Mouse (Mus musculus) liver, embryonic 15.5 days (tissue): ENCODE results near the gene Cfap126. TPM values are rescaled to one million over a fixed set of nuclear protein-coding genes. Genes with fewer than 3 reads are reported as not detected.
A peak's percentile ranks its signal among the peaks of the same experiment; 100 is the strongest.
"Not testable (repeated sequence)": the region's sequence is repeated elsewhere in the genome, so short reads cannot be mapped to it uniquely, and the experiment has no call there.

Experiments
- ATAC-seq: fragments of 200-750 bp; cut with Nextera tagmentation; 2 replicates; pipeline ENCODE4 v1.8.0; 2017; ENCODE audit warnings: moderate number of reproducible peaks, mild to moderate bottlenecking, moderate library complexity; ENCODE audit not compliant: insufficient read depth
- H3K27ac ChIP-seq: fragments of 300-500 bp; sonication (generic); replicated peaks from 2 replicates; pipeline ENCODE4 v1.5.1; 2015; ENCODE audit warnings: mild to moderate bottlenecking, inconsistent platforms
- H3K27me3 ChIP-seq: fragments of 300-500 bp; sonication (generic); 2 replicates; pipeline ENCODE4 v1.6.1; 2015; ENCODE audit warnings: mild to moderate bottlenecking, inconsistent platforms
- H3K36me3 ChIP-seq: fragments of 300-500 bp; sonication (generic); replicated peaks from 2 replicates; pipeline ENCODE4 v1.6.1; 2015; ENCODE audit warnings: moderate library complexity, mild to moderate bottlenecking, inconsistent platforms
- H3K4me1 ChIP-seq: fragments of 300-500 bp; sonication (generic); replicated peaks from 2 replicates; pipeline ENCODE4 v1.6.1; 2015; ENCODE audit warnings: inconsistent platforms
- H3K4me2 ChIP-seq: fragments of 300-500 bp; sonication (generic); 2 replicates; pipeline ENCODE4 v1.6.1; 2015; ENCODE audit warnings: moderate library complexity, mild to moderate bottlenecking, inconsistent platforms
- H3K4me3 ChIP-seq: fragments of 300-500 bp; sonication (generic); replicated peaks from 2 replicates; pipeline ENCODE4 v1.5.1; 2015; ENCODE audit warnings: mild to moderate bottlenecking, inconsistent platforms
- H3K9ac ChIP-seq: fragments of 300-500 bp; sonication (generic); 2 replicates; pipeline ENCODE4 v1.6.1; 2015; ENCODE audit warnings: moderate library complexity, mild to moderate bottlenecking, inconsistent platforms
- H3K9me3 ChIP-seq: fragments of 300-500 bp; sonication (generic); replicated peaks from 2 replicates; pipeline ENCODE4 v1.6.1; 2016; ENCODE audit warnings: inconsistent platforms
- WGBS: fragments of 180-500 bp; shearing (Covaris S2); methylation state at CpG from one replicate; pipeline ENCODE4 v1.1.7; 2015; ENCODE audit warnings: mixed read lengths; ENCODE audit not compliant: insufficient replicate concordance; 5-methylcytosine and 5-hydroxymethylcytosine counted together
- polyA plus RNA-seq: library from polyadenylated mRNA; unstranded; fragments of >200 nt; fragmentation: Nextera tagmentation; extraction: Ambion mirVana; gene quantifications from 2 replicates; pipeline ENCODE4 v1.2.1, GENCODE M21; 2015

The Cfap126 gene
- polyA plus RNA-seq, 1 experiment from 2014 or later = 1.7 TPM

DNA sequence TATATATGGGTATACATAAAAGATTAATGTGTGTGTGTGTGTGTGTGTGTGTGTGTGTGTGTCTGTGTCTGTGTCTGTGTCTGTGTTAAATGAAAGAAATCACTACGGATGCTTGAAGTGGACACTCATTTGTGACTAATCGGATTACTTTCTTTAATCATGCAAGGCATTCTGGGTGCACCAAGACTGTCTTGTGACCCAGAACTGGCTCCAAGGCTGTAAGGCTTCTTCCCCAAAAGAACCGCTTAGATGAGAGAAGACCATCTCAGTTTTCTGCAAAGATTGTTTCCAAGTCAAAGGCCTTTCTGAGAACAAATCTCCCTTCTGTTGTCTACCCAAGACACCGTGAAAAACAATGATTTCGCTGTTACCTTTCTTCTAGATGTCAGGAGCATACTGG is 36.5 kb upstream of the Cfap126 start:
- H3K27ac ChIP-seq, ATAC-seq, H3K9me3 ChIP-seq, H3K4me3 ChIP-seq, H3K36me3 ChIP-seq, H3K9ac ChIP-seq, H3K4me1 ChIP-seq, H3K4me2 ChIP-seq: not testable (repeated sequence)
- H3K27me3 ChIP-seq = peaks cover 43% of the 10 kb centered on the region
- 38% methylated on average over 5 of the region's 5 CpGs for WGBS

DNA sequence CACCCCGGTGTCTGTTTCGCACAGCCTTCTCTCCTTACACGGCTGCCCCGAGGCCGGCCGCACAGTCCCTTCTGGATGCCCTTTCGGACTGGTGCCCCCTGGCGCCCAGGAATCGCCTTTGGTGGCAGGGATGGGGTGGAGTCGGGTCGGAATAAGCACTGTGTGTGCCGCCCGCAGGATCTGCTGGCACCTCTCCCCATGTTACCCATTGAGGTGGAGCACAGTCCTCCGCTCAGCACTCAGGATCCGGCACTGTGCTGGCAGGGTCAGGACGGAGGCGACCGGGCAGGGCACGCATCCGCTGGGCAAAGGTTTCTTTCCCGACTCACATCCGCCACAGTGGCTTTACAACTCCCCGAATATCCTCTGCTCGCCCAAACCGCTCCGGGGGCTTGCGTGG is 35.8 kb upstream of the Cfap126 start:
- H3K27ac ChIP-seq, H3K4me2 ChIP-seq, H3K36me3 ChIP-seq, H3K9me3 ChIP-seq, H3K9ac ChIP-seq, H3K4me1 ChIP-seq, ATAC-seq, H3K4me3 ChIP-seq: not testable (repeated sequence)
- WGBS = 4% methylated on average over 19 of the region's 27 CpGs
- H3K27me3 ChIP-seq = peaks cover 43% of the 10 kb centered on the region

DNA sequence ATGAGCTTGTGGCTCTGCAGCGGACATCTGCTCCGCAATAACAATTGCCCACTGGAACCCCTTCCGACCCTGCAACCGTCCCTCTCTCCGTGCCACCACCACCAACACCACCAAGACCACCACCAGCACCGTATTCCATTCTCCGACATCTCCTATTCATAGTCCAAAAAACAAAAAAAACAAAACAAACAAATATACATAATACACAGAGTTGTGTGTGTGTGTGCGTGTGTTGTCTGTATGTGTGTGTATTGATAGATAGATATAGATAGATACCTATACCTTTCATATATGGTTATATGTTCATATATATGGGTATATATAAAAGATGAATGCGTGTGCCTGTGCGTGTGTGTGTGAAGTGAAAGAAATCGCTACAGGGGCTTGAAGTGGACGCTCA is 35.3 kb upstream of the Cfap126 start:
- not testable (repeated sequence) for H3K4me3 ChIP-seq, H3K4me1 ChIP-seq, H3K9me3 ChIP-seq, H3K27ac ChIP-seq, ATAC-seq, H3K36me3 ChIP-seq, H3K9ac ChIP-seq
- WGBS = 17% methylated on average over 12 of the region's 12 CpGs
- H3K27me3 ChIP-seq = peaks cover 43% of the 10 kb centered on the region
- peak overlapping the region; percentile 30; the same call in 1 of the 2 replicates for H3K4me2 ChIP-seq

DNA sequence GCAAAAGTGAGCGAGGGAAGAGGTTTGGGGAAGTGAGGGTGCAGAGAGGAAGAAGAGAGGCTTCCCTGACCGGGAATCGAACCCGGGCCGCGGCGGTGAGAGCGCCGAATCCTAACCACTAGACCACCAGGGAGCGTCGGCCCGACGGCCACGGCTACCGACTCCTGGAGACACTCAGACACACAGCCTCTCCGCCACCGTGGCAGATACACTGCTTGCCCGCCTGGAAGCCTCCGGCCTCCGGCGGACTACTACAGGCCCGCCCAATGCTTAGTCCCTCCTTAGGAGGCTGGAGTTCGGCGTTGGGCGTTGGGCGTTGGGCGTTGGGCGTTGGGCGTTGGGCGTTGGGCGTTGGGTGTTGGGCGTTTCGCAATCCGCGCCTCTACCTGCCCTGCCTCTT is 34.4 kb upstream of the Cfap126 start:
- H3K9ac ChIP-seq, H3K4me3 ChIP-seq, H3K9me3 ChIP-seq, H3K4me1 ChIP-seq, H3K36me3 ChIP-seq, H3K4me2 ChIP-seq, H3K27ac ChIP-seq: not testable (repeated sequence)
- 0% methylated on average over 1 of the region's 35 CpGs for whole genome bisulfite sequencing
- H3K27me3 ChIP-seq = peaks cover 35% of the 10 kb centered on the region
- ATAC-seq = peak; percentile 71

DNA sequence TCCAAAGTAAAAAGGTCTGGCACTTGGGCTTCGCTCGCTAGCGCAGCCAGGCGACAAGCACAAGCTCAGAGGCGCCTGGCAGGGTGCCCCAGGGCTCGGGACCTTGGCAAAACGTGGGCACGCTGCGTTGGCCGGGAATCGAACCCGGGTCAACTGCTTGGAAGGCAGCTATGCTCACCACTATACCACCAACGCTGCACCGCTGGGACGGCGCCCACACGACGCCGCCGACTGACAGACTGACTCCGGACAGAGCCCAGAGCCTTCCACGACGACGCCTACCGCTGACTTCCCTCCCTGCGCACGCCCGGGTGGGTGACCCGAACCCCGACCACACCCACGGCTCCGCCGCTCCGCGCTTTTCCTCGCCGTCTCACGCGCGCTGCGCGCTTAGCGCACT is 33.9 kb upstream of the Cfap126 start:
- no CpG with 5 or more reads among the region's 43 CpGs for WGBS
- not testable (repeated sequence) for H3K4me3 ChIP-seq
- peak; percentile 61 for ATAC-seq

DNA sequence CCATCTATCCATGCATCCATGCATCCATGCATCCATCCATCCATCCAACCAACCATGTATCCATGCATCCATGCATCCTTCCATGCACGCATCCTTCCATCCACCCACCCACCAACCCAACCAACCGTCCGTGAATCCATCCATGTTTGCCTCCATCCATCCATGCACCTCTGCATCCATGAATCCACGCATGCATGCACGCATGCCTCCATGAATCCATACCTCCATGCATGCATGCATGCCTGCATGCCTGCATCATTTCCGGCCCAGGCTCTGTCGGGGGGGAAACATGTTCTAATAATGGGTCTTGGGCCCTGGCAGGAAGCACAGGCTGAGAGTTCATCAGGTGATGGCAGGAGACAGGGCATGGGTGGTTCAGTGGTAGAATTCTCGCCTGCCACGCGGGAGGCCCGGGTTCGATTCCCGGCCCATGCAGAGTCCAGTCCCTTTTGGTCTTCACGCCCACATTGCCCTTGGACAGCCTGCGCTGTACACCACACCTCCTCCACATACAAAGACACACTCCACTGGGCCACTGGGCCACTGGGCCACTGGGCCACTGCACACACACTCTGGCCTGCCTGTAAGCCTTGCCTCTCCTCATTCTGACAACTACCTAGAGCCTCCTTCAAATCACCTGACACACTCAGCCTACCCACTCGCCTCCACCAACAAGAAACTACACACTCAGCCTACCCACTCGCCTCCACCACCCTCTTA is 32.0 kb upstream of the Cfap126 start:
- not testable (repeated sequence) for H3K4me3 ChIP-seq, H3K36me3 ChIP-seq, H3K9ac ChIP-seq, H3K4me1 ChIP-seq, H3K9me3 ChIP-seq, H3K4me2 ChIP-seq, H3K27ac ChIP-seq
- ATAC-seq = peak; percentile 63
- H3K27me3 ChIP-seq = peaks cover 47% of the 10 kb centered on the region
- 28% methylated on average over 12 of the region's 17 CpGs for WGBS

More for the DNA sequence above, 33.9 kb upstream of the Cfap126 start:
- not testable (repeated sequence) for H3K4me1 ChIP-seq, H3K9ac ChIP-seq, H3K9me3 ChIP-seq, H3K36me3 ChIP-seq, H3K4me2 ChIP-seq, H3K27ac ChIP-seq
- H3K27me3 ChIP-seq = peaks cover 36% of the 10 kb centered on the region

DNA sequence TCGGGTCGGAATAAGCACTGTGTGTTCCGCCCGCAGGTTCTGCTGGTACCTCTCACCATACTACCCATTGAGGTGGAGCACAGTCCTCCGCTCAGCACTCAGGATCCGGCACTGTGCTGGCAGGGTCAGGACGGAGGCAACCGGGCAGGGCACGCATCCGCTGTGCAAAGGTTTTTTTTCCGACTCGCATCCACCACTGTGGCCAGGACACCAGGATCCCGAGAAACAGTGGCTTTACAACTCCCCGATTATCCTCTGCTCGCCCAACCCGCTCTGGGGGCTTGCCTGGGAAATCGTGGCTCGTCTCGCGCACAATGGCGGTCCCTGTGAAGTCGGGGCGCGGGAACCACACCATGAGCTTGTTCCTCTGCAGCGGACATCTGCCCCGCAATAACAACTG is 28.0 kb upstream of the Cfap126 start:
- Histone ChIP-seq H3K27me3 (peaks cover 40% of the 10 kb centered on the region), H3K9me3 (no peaks in the 10 kb centered on the region), H3K9ac (no peak overlapping the region), H3K4me3 (peak overlapping the region; percentile 45), H3K4me1 (peaks cover 17% of the 10 kb centered on the region), H3K27ac (no peak overlapping the region), H3K36me3 (no peaks in the 10 kb centered on the region), H3K4me2 (peak overlapping the region; percentile 64)
- no peak for ATAC-seq
- WGBS = under 1% methylated on average over 26 of the region's 26 CpGs

DNA sequence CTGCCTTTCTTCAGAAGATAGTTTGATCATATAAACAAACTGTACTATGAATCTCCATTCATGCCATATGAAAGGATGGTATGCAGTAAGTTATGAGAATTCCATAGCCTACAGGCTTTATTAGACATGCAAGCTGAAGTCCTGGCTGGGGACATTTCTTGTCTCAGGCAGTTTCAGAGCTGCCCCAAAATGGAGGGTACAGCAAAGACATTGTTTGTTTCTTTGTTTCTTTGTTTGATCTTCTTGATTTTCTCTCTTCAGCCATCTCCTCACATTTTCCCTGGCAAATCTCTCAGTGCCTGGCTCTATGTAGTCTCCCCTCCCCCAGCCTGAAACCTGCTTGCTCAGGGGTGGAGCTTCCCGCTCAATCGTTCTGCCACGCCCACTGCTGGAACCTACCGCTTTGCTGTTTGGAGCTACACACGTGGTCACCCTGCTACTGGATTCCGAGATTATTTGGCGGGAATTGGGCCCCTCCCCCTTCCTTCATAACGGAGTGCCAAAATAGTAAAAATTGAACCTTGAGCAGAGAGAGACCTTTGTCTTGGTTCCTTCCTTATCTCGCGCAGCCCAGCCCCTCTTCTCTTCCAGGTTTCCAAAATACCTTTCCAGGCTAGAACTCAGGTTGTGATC is 25.4 kb upstream of the Cfap126 start:
- H3K9me3 ChIP-seq, H3K36me3 ChIP-seq, H3K27ac ChIP-seq, H3K9ac ChIP-seq: not testable (repeated sequence)
- 0 out of 2 replicates have a peak overlapping the region, but pooled peaks have one; percentile 14 for H3K4me3 ChIP-seq
- 3% methylated on average over 10 of the region's 10 CpGs for WGBS
- H3K27me3 ChIP-seq = peaks cover 33% of the 10 kb centered on the region
- H3K4me1 ChIP-seq = peaks cover 17% of the 10 kb centered on the region
- 0 out of 2 replicates have a peak, but pooled peaks have one; percentile 23 for ATAC-seq
- H3K4me2 ChIP-seq = peak overlapping the region; percentile 53

DNA sequence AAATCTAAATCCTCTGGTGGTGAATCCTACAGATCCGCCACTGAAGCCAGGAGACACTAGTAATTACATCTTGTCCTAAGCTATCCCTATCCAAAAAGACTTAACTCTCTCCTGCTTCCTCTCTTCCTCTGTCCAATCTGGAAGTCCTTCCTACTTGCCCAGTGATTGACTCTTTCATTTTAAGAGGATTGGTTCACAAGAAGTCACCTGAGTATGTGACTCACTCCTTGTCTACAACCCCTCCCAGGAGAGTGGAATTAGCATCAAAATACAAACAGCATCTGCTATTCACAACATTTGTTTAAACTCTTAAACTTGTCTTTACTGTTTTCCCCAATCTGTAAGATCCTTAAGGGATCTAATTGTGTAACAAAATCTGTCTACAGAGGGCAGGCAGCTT is 23.8 kb upstream of the Cfap126 start:
- H3K4me2 ChIP-seq = no peak overlapping the region
- no peak overlapping the region for H3K9ac ChIP-seq
- ATAC-seq = no peak
- H3K27me3 ChIP-seq = peaks cover 30% of the 10 kb centered on the region
- H3K36me3 ChIP-seq = no peaks in the 10 kb centered on the region
- 68% methylated on average over 1 of the region's 1 CpGs for WGBS
- H3K4me1 ChIP-seq = peaks cover 21% of the 10 kb centered on the region
- H3K27ac ChIP-seq = no peak overlapping the region
- H3K4me3 ChIP-seq = no peak overlapping the region
- H3K9me3 ChIP-seq = no peaks in the 10 kb centered on the region

DNA sequence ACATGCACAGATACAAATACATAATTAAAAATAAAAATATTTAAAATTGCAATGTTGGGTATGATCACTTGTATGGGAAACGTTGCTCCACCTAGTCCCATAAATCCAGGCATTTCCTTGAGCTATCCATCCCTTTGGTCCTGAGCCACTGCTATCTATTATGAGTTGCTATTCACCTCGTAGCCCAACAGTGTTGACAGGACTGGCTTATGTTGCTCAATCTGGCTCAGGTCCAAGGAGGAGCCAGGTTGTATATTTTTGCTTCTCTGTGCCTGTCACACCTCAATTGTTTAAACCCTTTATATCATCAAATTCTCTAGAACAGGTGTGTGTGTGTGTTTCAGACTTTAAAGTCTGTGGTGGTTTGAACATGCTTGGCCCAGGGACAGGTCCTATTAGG is 23.0 kb upstream of the Cfap126 start:
- WGBS = 48% methylated on average over 2 of the region's 2 CpGs
- Histone ChIP-seq H3K4me3 (no peak overlapping the region), H3K9ac (no peak overlapping the region), H3K27ac (no peak overlapping the region), H3K4me1 (peaks cover 24% of the 10 kb centered on the region), H3K4me2 (no peak overlapping the region), H3K9me3 (no peaks in the 10 kb centered on the region), H3K36me3 (no peaks in the 10 kb centered on the region), H3K27me3 (peaks cover 23% of the 10 kb centered on the region)
- no peak for ATAC-seq

DNA sequence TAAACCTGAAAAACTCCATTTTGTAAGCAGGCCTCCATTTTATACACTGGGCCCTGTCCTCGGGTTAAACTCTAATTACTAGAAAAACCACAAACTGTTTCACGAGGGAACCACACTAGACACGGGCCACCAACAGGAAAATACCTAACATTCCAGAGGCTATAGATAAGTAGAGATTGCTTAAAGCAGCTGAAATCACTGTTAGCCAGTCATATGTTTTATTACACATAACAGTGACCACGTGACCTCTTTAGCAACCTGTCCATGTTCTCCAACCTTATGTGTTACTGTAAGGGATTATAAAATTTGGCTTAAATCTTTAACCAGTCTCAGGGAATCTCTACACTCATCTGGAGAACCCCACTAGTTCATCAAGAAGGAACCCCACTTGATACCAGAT is 19.3 kb upstream of the Cfap126 start:
- no peak overlapping the region for H3K27ac ChIP-seq

More for the DNA sequence above, 19.3 kb upstream of the Cfap126 start:
- Histone ChIP-seq H3K27me3 (no peaks in the 10 kb centered on the region), H3K36me3 (no peaks in the 10 kb centered on the region), H3K4me1 (peaks cover 35% of the 10 kb centered on the region), H3K9ac (no peak overlapping the region), H3K4me2 (no peak overlapping the region), H3K9me3 (no peaks in the 10 kb centered on the region), H3K4me3 (no peak overlapping the region)
- no peak for ATAC-seq
- WGBS = 25% methylated on average over 4 of the region's 4 CpGs
